Mouse (Mus musculus) heart, postnatal 0 days (tissue): ENCODE measurements around the gene Pou2f3. TPM values are rescaled to one million over a fixed set of nuclear protein-coding genes. Genes with fewer than 3 reads are reported as not detected.

Experiments
- ATAC-seq: fragments of 200-750 bp; cut with Nextera tagmentation; 2 replicates; pipeline ENCODE4 v1.8.0; 2017; ENCODE audit warnings: low read depth, moderate number of reproducible peaks, moderate library complexity; ENCODE audit not compliant: insufficient read depth
- DNase-seq: peaks from one replicate; pipeline ENCODE4 v3.0.0-alpha.2; 2016; ENCODE audit warnings: low spot score
- H3K27ac ChIP-seq: fragments of 300-500 bp; sonication (generic); 2 replicates; pipeline ENCODE4 v1.5.1; 2014; ENCODE audit warnings: low read depth, mild to moderate bottlenecking
- H3K27me3 ChIP-seq: fragments of 300-500 bp; sonication (generic); 2 replicates; pipeline ENCODE4 v1.6.1; 2014; ENCODE audit warnings: low read length, mixed read lengths; ENCODE audit not compliant: control insufficient read depth, insufficient read depth
- H3K36me3 ChIP-seq: fragments of 300-500 bp; sonication (generic); replicated peaks from 2 replicates; pipeline ENCODE4 v1.6.1; 2014; ENCODE audit warnings: low read length, mixed read lengths; ENCODE audit not compliant: control insufficient read depth, insufficient read depth
- H3K4me1 ChIP-seq: fragments of 300-500 bp; sonication (generic); 2 replicates; pipeline ENCODE4 v1.6.1; 2014; ENCODE audit warnings: antibody characterized with exemption; ENCODE audit not compliant: control insufficient read depth, insufficient read depth
- H3K4me2 ChIP-seq: fragments of 300-500 bp; sonication (generic); 2 replicates; pipeline ENCODE4 v1.6.1; 2014; ENCODE audit warnings: low read depth, mild to moderate bottlenecking, low read length, moderate library complexity
- H3K4me3 ChIP-seq: fragments of 300-500 bp; sonication (generic); 2 replicates; pipeline ENCODE4 v1.5.1; 2014; ENCODE audit warnings: low read depth, low read length
- H3K9ac ChIP-seq: fragments of 300-500 bp; sonication (generic); replicated peaks from 2 replicates; pipeline ENCODE4 v1.6.1; 2014; ENCODE audit warnings: low read depth, low read length, mixed read lengths
- H3K9me3 ChIP-seq: fragments of 300-500 bp; sonication (generic); replicated peaks from 2 replicates; pipeline ENCODE4 v1.6.1; 2016; ENCODE audit warnings: low read length; ENCODE audit not compliant: control insufficient read depth
- CTCF ChIP-seq: IDR thresholded peaks from 2 replicates; pipeline ENCODE4 v1.5.1; 2016; ENCODE audit warnings: antibody characterized with exemption, control low read depth, low read depth
- EP300 ChIP-seq: IDR thresholded peaks from 2 replicates; pipeline ENCODE4 v1.6.1; 2016; ENCODE audit warnings: antibody characterized with exemption, low read depth
- WGBS: fragments of 180-500 bp; shearing (Covaris S2); extraction: QIAGEN DNeasy Blood & Tissue Kit; methylation state at CpG from one replicate; pipeline ENCODE4 v1.1.7; 2014; 5-methylcytosine and 5-hydroxymethylcytosine counted together
- polyA plus RNA-seq: library from polyadenylated mRNA; unstranded; fragments of >200 nt; fragmentation: Nextera tagmentation; extraction: Ambion mirVana; gene quantifications from 2 replicates; pipeline ENCODE4 v1.2.1, GENCODE M21; 2015
- total RNA-seq: library from RNA; depleted of rRNA; stranded (reverse); fragments of >200 nt; gene quantifications from 2 replicates; pipeline ENCODE4 v1.2.3, GENCODE M21; 2014; ENCODE audit warnings: low replicate concordance

The Pou2f3 gene
- total and polyA plus RNA-seq, 2 experiments from 2014 or later = 0.08 TPM; not detected in 1

GRCm38 (mm10) chr9:43101936-43102595 is 108.1 kb downstream of the Pou2f3 start:
- no peak for ATAC-seq

GRCm38 (mm10) chr9:43098922-43099321 is 111.2 kb downstream of the Pou2f3 start:
- no peak overlapping the region for H3K4me2 ChIP-seq

More at GRCm38 (mm10) chr9:43101936-43102595, 108.1 kb downstream of the Pou2f3 start:
- Histone ChIP-seq H3K27ac (peak overlapping the region; percentile 65), H3K36me3 (no peaks in the 10 kb centered on the region), H3K4me1 (peaks cover 31% of the 10 kb centered on the region), H3K27me3 (no peaks in the 10 kb centered on the region), H3K4me2 (peak overlapping the region; percentile 82), H3K9ac (0 out of 2 replicates have a peak overlapping the region, but pooled peaks have one; percentile 21), H3K9me3 (no peaks in the 10 kb centered on the region), H3K4me3 (peak overlapping the region; percentile 92)
- TF ChIP-seq CTCF (no peak), EP300 (no peak)
- WGBS = 25% methylated on average over 8 of the region's 8 CpGs
- DNase-seq = peak; percentile 63

GRCm38 (mm10) chr9:43097801-43098557 is 112.2 kb downstream of the Pou2f3 start:
- TF ChIP-seq EP300 (no peak), CTCF (no peak)

More at GRCm38 (mm10) chr9:43098922-43099321, 111.2 kb downstream of the Pou2f3 start:
- ATAC-seq (no peak; the same call in 1 of the 2 replicates), DNase-seq (peak; percentile 30)
- no peaks in the 10 kb centered on the region for H3K27me3 ChIP-seq
- no peak overlapping the region for H3K9ac ChIP-seq
- TF ChIP-seq CTCF (no peak), EP300 (no peak)
- no peak overlapping the region for H3K27ac ChIP-seq
- no peaks in the 10 kb centered on the region for H3K9me3 ChIP-seq
- no peaks in the 10 kb centered on the region for H3K36me3 ChIP-seq
- H3K4me1 ChIP-seq = peaks cover 39% of the 10 kb centered on the region
- no peak overlapping the region for H3K4me3 ChIP-seq
- 24% methylated on average over 4 of the region's 4 CpGs for WGBS

GRCm38 (mm10) chr9:43096337-43096736 is 113.8 kb downstream of the Pou2f3 start:
- no peaks in the 10 kb centered on the region for H3K36me3 ChIP-seq
- no peaks in the 10 kb centered on the region for H3K27me3 ChIP-seq
- no peak for DNase-seq
- H3K4me2 ChIP-seq = no peak overlapping the region
- no peaks in the 10 kb centered on the region for H3K9me3 ChIP-seq
- no peak overlapping the region for H3K27ac ChIP-seq
- peaks cover 24% of the 10 kb centered on the region for H3K4me1 ChIP-seq
- TF ChIP-seq EP300 = no peak
- no peak for TF ChIP-seq CTCF
- H3K9ac ChIP-seq = no peak overlapping the region
- ATAC-seq = no peak
- H3K4me3 ChIP-seq = no peak overlapping the region

More at GRCm38 (mm10) chr9:43097801-43098557, 112.2 kb downstream of the Pou2f3 start:
- Histone ChIP-seq H3K27me3 (no peaks in the 10 kb centered on the region), H3K4me2 (no peak overlapping the region), H3K36me3 (no peaks in the 10 kb centered on the region), H3K4me3 (no peak overlapping the region), H3K4me1 (peaks cover 35% of the 10 kb centered on the region), H3K9ac (no peak overlapping the region), H3K9me3 (no peaks in the 10 kb centered on the region), H3K27ac (no peak overlapping the region)
- WGBS = 82% methylated on average over 3 of the region's 3 CpGs
- DNase-seq (no peak), ATAC-seq (no peak)

GRCm38 (mm10) chr9:43094828-43095227 is 115.3 kb downstream of the Pou2f3 start:
- no peaks in the 10 kb centered on the region for H3K9me3 ChIP-seq
- H3K4me3 ChIP-seq = no peak overlapping the region
- H3K27ac ChIP-seq = no peak overlapping the region
- no peak for TF ChIP-seq CTCF
- TF ChIP-seq EP300 = no peak
- DNase-seq (no peak), ATAC-seq (no peak)
- H3K36me3 ChIP-seq = no peaks in the 10 kb centered on the region
- H3K4me1 ChIP-seq = peaks cover 26% of the 10 kb centered on the region
- H3K9ac ChIP-seq = no peak overlapping the region
- no peaks in the 10 kb centered on the region for H3K27me3 ChIP-seq
- H3K4me2 ChIP-seq = no peak overlapping the region
- 69% methylated on average over 4 of the region's 4 CpGs for WGBS
